Mouse (Mus musculus) intestine, embryonic 16.5 days (tissue): ENCODE data around the gene Mgat5. TPM values are rescaled to one million over a fixed set of nuclear protein-coding genes. Genes with fewer than 3 reads are reported as not detected.

Experiments used
- ATAC-seq: fragments of 200-750 bp; cut with Nextera tagmentation; 2 replicates; pipeline ENCODE4 v1.8.0; 2017; ENCODE audit warnings: moderate TSS enrichment, moderate library complexity
- H3K27ac ChIP-seq: fragments of 300-500 bp; sonication (generic); 2 replicates; pipeline ENCODE4 v1.5.1; 2014; ENCODE audit warnings: mild to moderate bottlenecking, low read length
- H3K27me3 ChIP-seq: fragments of 300-500 bp; sonication (generic); replicated peaks from 2 replicates; pipeline ENCODE4 v1.6.1; 2014; ENCODE audit warnings: low read length, control low read depth, mixed read lengths; ENCODE audit not compliant: control insufficient read depth, insufficient read depth
- H3K36me3 ChIP-seq: fragments of 300-500 bp; sonication (generic); 2 replicates; pipeline ENCODE4 v1.6.1; 2014; ENCODE audit warnings: low read length, control low read depth; ENCODE audit not compliant: control insufficient read depth, insufficient read depth
- H3K4me1 ChIP-seq: fragments of 300-500 bp; sonication (generic); 2 replicates; pipeline ENCODE4 v1.6.1; 2014; ENCODE audit warnings: low read length, control low read depth, mixed read lengths; ENCODE audit not compliant: control insufficient read depth, insufficient read depth
- H3K4me2 ChIP-seq: fragments of 300-500 bp; sonication (generic); 2 replicates; pipeline ENCODE4 v1.6.1; 2014; ENCODE audit warnings: low read depth, low read length, control low read depth
- H3K4me3 ChIP-seq: fragments of 300-500 bp; sonication (generic); 2 replicates; pipeline ENCODE4 v1.5.1; 2014; ENCODE audit warnings: mild to moderate bottlenecking, low read length
- H3K9ac ChIP-seq: fragments of 300-500 bp; sonication (generic); 2 replicates; pipeline ENCODE4 v1.6.1; 2014; ENCODE audit warnings: low read depth, low read length
- H3K9me3 ChIP-seq: fragments of 300-500 bp; sonication (generic); 2 replicates; pipeline ENCODE4 v1.6.1; 2016; ENCODE audit warnings: low read length, control low read depth; ENCODE audit not compliant: control insufficient read depth
- WGBS: fragments of 180-500 bp; shearing (Covaris S2); extraction: QIAGEN DNeasy Blood & Tissue Kit; methylation state at CpG from one replicate; pipeline ENCODE4 v1.1.7; 2014; 5-methylcytosine and 5-hydroxymethylcytosine counted together
- polyA plus RNA-seq: library from polyadenylated mRNA; unstranded; fragments of >200 nt; fragmentation: Nextera tagmentation; extraction: Ambion mirVana; gene quantifications from 2 replicates; pipeline ENCODE4 v1.2.1, GENCODE M21; 2015

Gene Mgat5
- polyA plus RNA-seq, 1 experiment from 2014 or later: 5.9 TPM

DNA sequence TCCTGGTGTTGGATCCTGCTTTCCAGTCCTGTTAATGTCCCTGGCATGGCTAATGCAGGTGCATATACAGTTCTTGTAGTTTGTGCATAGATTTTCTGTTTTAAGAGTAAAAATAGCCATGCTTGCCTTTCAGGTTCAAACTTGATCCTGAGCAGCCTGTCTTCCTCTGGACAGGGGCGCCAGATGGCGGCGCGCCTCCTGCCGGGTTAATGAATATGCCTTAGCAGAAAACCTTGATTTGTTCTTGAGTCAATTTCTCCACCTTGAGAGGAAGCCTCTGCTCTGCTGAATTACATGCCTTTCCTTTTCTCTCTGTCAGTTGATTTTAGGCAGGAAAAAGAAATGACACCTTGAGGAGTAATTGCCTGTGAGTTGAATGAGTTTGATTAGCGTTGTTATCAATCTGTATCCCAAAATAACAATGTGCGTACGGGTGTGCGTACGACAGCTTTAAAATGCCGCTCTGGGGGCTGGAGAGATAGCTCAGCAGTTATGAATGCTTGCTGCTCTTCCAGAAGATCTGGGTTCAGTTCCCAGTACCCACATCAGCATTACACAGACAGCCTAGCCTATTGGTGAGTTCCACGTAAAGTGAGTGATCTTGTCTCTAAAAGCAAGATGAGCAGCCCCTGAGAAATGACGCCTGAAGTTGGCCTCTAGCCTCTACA, 57.5 kb downstream of the Mgat5 start:
- no peaks in the 10 kb centered on the region for H3K27me3 ChIP-seq
- no peak overlapping the region for H3K27ac ChIP-seq
- no peak overlapping the region for H3K9ac ChIP-seq
- H3K4me2 ChIP-seq: no peak overlapping the region
- H3K36me3 ChIP-seq: no peaks in the 10 kb centered on the region
- H3K9me3 ChIP-seq: no peaks in the 10 kb centered on the region
- no peak overlapping the region for H3K4me3 ChIP-seq
- H3K4me1 ChIP-seq: peaks cover 7% of the 10 kb centered on the region
- no peak for ATAC-seq
- WGBS: 73% methylated on average over 13 of the region's 13 CpGs

GRCm38 (mm10) chr1:127267985-127268384, 63.2 kb downstream of the Mgat5 start:
- no peak overlapping the region for H3K9ac ChIP-seq
- no peak overlapping the region for H3K4me2 ChIP-seq
- ATAC-seq: no peak
- H3K27me3 ChIP-seq: no peaks in the 10 kb centered on the region
- H3K27ac ChIP-seq: no peak overlapping the region
- peaks cover 23% of the 10 kb centered on the region for H3K4me1 ChIP-seq
- H3K9me3 ChIP-seq: no peaks in the 10 kb centered on the region
- H3K4me3 ChIP-seq: no peak overlapping the region
- whole genome bisulfite sequencing: 80% methylated on average over 5 of the region's 5 CpGs
- no peaks in the 10 kb centered on the region for H3K36me3 ChIP-seq

DNA sequence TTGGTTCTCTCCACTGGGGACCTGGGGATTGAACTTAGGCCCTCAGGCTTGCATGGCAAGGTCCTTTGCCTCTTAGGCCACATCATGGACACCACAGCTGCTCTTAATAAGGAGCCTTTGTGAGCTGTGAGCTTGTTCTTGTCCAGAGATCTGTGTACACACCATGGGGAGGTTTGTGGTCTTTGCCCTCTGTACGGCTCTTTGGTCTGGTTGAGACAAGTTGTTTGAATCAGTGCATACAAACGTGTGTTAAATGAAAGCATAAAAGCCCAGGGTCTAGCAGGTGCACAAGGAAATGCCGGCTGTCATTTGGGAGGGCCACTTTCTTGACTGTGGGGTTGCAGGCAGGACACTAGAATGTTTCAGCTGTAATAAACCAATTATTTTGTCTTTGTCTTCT, 64.5 kb downstream of the Mgat5 start:
- Histone ChIP-seq H3K4me2 (no peak overlapping the region), H3K4me1 (peaks cover 27% of the 10 kb centered on the region), H3K4me3 (no peak overlapping the region), H3K27ac (0 out of 2 replicates have a peak overlapping the region, but pooled peaks have one; percentile 7), H3K27me3 (no peaks in the 10 kb centered on the region), H3K36me3 (no peaks in the 10 kb centered on the region), H3K9ac (no peak overlapping the region), H3K9me3 (no peaks in the 10 kb centered on the region)
- 57% methylated on average over 3 of the region's 3 CpGs for WGBS
- peak; percentile 52 for ATAC-seq

- no peak overlapping the region for H3K4me3 ChIP-seq
- 58% methylated on average over 13 of the region's 13 CpGs for WGBS
- H3K4me1 ChIP-seq: peaks cover 27% of the 10 kb centered on the region
- peak; percentile 62 for ATAC-seq
- no peak overlapping the region for H3K4me2 ChIP-seq
- H3K9me3 ChIP-seq: no peaks in the 10 kb centered on the region
- H3K27ac ChIP-seq: peak overlapping the region; percentile 77
- no peak overlapping the region for H3K9ac ChIP-seq
- no peaks in the 10 kb centered on the region for H3K36me3 ChIP-seq
- no peaks in the 10 kb centered on the region for H3K27me3 ChIP-seq
Measured at GRCm38 (mm10) chr1:127270273-127271020, 65.6 kb downstream of the Mgat5 start.

DNA sequence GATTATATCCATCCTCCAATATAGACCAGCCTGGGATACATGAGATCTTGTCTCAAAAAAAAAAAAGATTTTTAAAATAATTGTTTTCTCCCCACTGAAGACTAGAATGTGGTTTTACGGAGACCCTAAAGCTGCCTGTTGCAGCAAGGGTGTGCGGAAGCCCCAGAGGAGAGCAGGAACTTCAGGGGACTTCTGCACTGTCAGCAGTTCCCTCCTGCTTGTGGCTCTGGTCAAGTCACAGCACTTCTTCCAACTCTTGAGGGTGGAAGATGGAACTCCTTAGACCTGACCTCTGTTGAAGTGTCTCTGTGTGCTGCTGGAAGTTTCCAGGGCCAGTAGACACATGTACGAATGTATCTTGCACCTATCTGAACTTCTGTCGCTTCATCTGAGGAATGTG, 66.3 kb downstream of the Mgat5 start:
- no peak overlapping the region for H3K9ac ChIP-seq
- H3K4me2 ChIP-seq: no peak overlapping the region
- H3K4me1 ChIP-seq: peaks cover 27% of the 10 kb centered on the region
- H3K27ac ChIP-seq: peak overlapping the region; percentile 53
- 93% methylated on average over 4 of the region's 4 CpGs for WGBS
- H3K4me3 ChIP-seq: no peak overlapping the region
- no peak for ATAC-seq
- H3K9me3 ChIP-seq: no peaks in the 10 kb centered on the region
- no peaks in the 10 kb centered on the region for H3K36me3 ChIP-seq
- H3K27me3 ChIP-seq: no peaks in the 10 kb centered on the region

- H3K4me3 ChIP-seq: no peak overlapping the region
- peaks cover 31% of the 10 kb centered on the region for H3K4me1 ChIP-seq
- no peaks in the 10 kb centered on the region for H3K9me3 ChIP-seq
- no peak for ATAC-seq
- no peak overlapping the region for H3K27ac ChIP-seq
- 78% methylated on average over 5 of the region's 5 CpGs for WGBS
- H3K4me2 ChIP-seq: no peak overlapping the region
- no peaks in the 10 kb centered on the region for H3K36me3 ChIP-seq
- H3K9ac ChIP-seq: no peak overlapping the region
- H3K27me3 ChIP-seq: no peaks in the 10 kb centered on the region
Measured at GRCm38 (mm10) chr1:127273363-127273762, 68.5 kb downstream of the Mgat5 start.

- H3K9me3 ChIP-seq: no peaks in the 10 kb centered on the region
- no peak overlapping the region for H3K9ac ChIP-seq
- no peak overlapping the region for H3K4me2 ChIP-seq
- no peaks in the 10 kb centered on the region for H3K27me3 ChIP-seq
- no peak overlapping the region for H3K4me3 ChIP-seq
- no peaks in the 10 kb centered on the region for H3K36me3 ChIP-seq
- peaks cover 17% of the 10 kb centered on the region for H3K4me1 ChIP-seq
- peak overlapping the region; percentile 83 for H3K27ac ChIP-seq
- 68% methylated on average over 3 of the region's 3 CpGs for whole genome bisulfite sequencing
- peak; percentile 97 for ATAC-seq
Measured at GRCm38 (mm10) chr1:127275572-127276324, 70.9 kb downstream of the Mgat5 start.

- Histone ChIP-seq H3K9me3 (no peaks in the 10 kb centered on the region), H3K36me3 (no peaks in the 10 kb centered on the region), H3K27ac (no peak overlapping the region), H3K9ac (no peak overlapping the region), H3K4me3 (no peak overlapping the region), H3K4me1 (peaks cover 8% of the 10 kb centered on the region; the same call in 1 of the 2 replicates), H3K4me2 (no peak overlapping the region), H3K27me3 (no peaks in the 10 kb centered on the region)
- WGBS: 91% methylated on average over 3 of the region's 3 CpGs
- no peak for ATAC-seq
Measured at GRCm38 (mm10) chr1:127278067-127278466, 73.3 kb downstream of the Mgat5 start.

GRCm38 (mm10) chr1:127280256-127280655, 75.4 kb downstream of the Mgat5 start:
- H3K9ac ChIP-seq: no peak overlapping the region
- H3K4me1 ChIP-seq: 0 out of 2 replicates have a peak, but pooled peaks cover 5% of the 10 kb centered on the region
- WGBS: 97% methylated on average over 1 of the region's 1 CpGs
- no peak overlapping the region for H3K27ac ChIP-seq
- H3K9me3 ChIP-seq: no peaks in the 10 kb centered on the region
- ATAC-seq: no peak
- no peaks in the 10 kb centered on the region for H3K27me3 ChIP-seq
- no peaks in the 10 kb centered on the region for H3K36me3 ChIP-seq
- H3K4me2 ChIP-seq: no peak overlapping the region
- H3K4me3 ChIP-seq: no peak overlapping the region
